Mouse (Mus musculus) ES-E14 (cell line): ENCODE data around the gene Vmn1r80. TPM values are rescaled to one million over a fixed set of nuclear protein-coding genes. Genes with fewer than 3 reads are reported as not detected.

Source experiments
- DNase-seq: peaks from one replicate; pipeline ENCODE4 v3.0.0-alpha.2; 2013; ENCODE audit warnings: low read depth, low spot score
- H3K27ac ChIP-seq: 2 replicates; pipeline ENCODE4 v1.5.1; 2012; ENCODE audit warnings: low read depth, mild to moderate bottlenecking, low read length, moderate library complexity, mixed read lengths; ENCODE audit not compliant: poor library complexity, insufficient read depth, severe bottlenecking
- H3K36me3 ChIP-seq: 2 replicates; pipeline ENCODE4 v1.6.1; 2012; ENCODE audit warnings: mild to moderate bottlenecking, low read length, moderate library complexity, mixed read lengths; ENCODE audit not compliant: control insufficient read depth, poor library complexity, insufficient read depth, severe bottlenecking
- H3K4me1 ChIP-seq, 2 experiments: fragments of 150-350 bp in 1 of 2; sonication (generic) in 1 of 2; 2 replicates each; pipeline ENCODE4 v1.6.1; 2012; ENCODE audit warnings: low read length in 2 of 2, mild to moderate bottlenecking in 1 of 2, mixed read lengths in 1 of 2; ENCODE audit not compliant: control insufficient read depth in 2 of 2, insufficient read depth in 2 of 2, poor library complexity in 1 of 2
- H3K4me3 ChIP-seq, 2 experiments: fragments of 150-350 bp in 1 of 2; sonication (generic) in 1 of 2; 2 replicates each; pipeline ENCODE4 v1.5.1; 2012; ENCODE audit warnings: low read length in 2 of 2, low read depth in 1 of 2, mild to moderate bottlenecking in 1 of 2, mixed read lengths in 1 of 2; ENCODE audit not compliant: insufficient read depth in 1 of 2, poor library complexity in 1 of 2, severe bottlenecking in 1 of 2
- H3K9ac ChIP-seq: 2 replicates; pipeline ENCODE4 v1.6.1; 2012; ENCODE audit warnings: low read depth, mild to moderate bottlenecking, low read length, mixed read lengths; ENCODE audit not compliant: poor library complexity, insufficient read depth, severe bottlenecking
- H3K9me3 ChIP-seq: fragments of 150-350 bp; sonication (generic); 2 replicates; pipeline ENCODE4 v1.6.1; 2012; ENCODE audit warnings: low read depth, mild to moderate bottlenecking, low read length; ENCODE audit not compliant: control insufficient read depth, insufficient read depth
- CHD2 ChIP-seq: IDR thresholded peaks from 2 replicates; pipeline ENCODE4 v1.6.1; 2014; ENCODE audit warnings: mild to moderate bottlenecking, low read depth, low read length, inconsistent platforms
- HCFC1 ChIP-seq: IDR thresholded peaks from 2 replicates; pipeline ENCODE4 v1.6.1; 2012; ENCODE audit warnings: low read length, inconsistent platforms, borderline replicate concordance; ENCODE audit not compliant: insufficient read depth
- MAFK ChIP-seq: IDR thresholded peaks from 2 replicates; pipeline ENCODE4 v1.6.1; 2014; ENCODE audit warnings: mild to moderate bottlenecking, low read depth, low read length, inconsistent platforms; ENCODE audit not compliant: insufficient read depth
- ZC3H11A ChIP-seq: IDR thresholded peaks from 2 replicates; pipeline ENCODE4 v1.6.1; 2012; ENCODE audit warnings: low read depth, mild to moderate bottlenecking, inconsistent platforms, low read length, borderline replicate concordance
- ZNF384 ChIP-seq: IDR thresholded peaks from 2 replicates; pipeline ENCODE4 v1.6.1; 2012; ENCODE audit warnings: low read depth, low read length, inconsistent platforms
- in situ Hi-C, 2 experiments: fragments of 600-800 bp; cut with MboI; formaldehyde crosslinking; loops; one replicate each; pipeline ENCODE4 v1.15.1; 2025; ENCODE audit warnings: low sequenced_read_pairs in 2 of 2, inconsistent platforms in 1 of 2; ENCODE audit not compliant: unreplicated experiment in 2 of 2
- total RNA-seq: library from RNA; depleted of rRNA; stranded (reverse); fragments of 300-350 nt; gene quantifications from 2 replicates; pipeline ENCODE4 v1.2.3, GENCODE M21; 2012; rRNA removed

Gene Vmn1r80
- total RNA-seq, 1 experiment: not detected

DNA sequence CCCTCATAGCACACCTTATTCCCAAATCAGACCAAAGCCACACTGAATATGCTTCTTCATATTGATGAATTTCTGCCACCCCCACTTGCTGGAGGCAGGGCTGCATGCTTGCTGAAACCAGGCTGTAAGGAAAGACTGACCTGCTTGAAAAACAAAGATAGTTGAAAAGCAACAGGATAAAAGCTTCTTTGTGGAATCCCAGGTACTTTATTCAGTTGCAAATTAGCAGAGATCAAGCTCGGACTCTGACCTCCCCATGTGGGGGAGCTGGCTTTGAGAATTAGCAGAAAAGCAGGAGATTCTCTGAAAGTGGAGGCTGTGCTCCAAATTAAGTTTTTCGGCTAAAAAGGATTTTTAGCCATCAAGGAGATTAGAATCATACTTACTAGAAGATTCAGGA, 15.1 kb downstream of the Vmn1r80 start:
- H3K9me3 ChIP-seq: no peaks in the 10 kb centered on the region; the same call in 1 of the 2 replicates
- no peak overlapping the region for H3K4me3 ChIP-seq
- H3K36me3 ChIP-seq: no peaks in the 10 kb centered on the region
- in situ Hi-C loops: no loop called here
- DNase-seq: no peak
- H3K9ac ChIP-seq: no peak overlapping the region
- H3K4me1 ChIP-seq: no peaks in the 10 kb centered on the region
- H3K27ac ChIP-seq: peak overlapping the region; percentile 40; the same call in 1 of the 2 replicates
- TF ChIP-seq ZC3H11A (no peak), ZNF384 (no peak), MAFK (no peak), HCFC1 (no peak), CHD2 (no peak)

Other genes starting within 250 kb of the Vmn1r80 start
- not detected in 2 replicates for gene Vmn1r77, start 152.5 kb upstream of the Vmn1r80 start, total RNA-seq
- gene Vmn1r78, start 39.0 kb upstream of the Vmn1r80 start, total RNA-seq: not detected in 2 replicates
- gene Vmn1r79, start 18.0 kb upstream of the Vmn1r80 start, total RNA-seq: not detected in 2 replicates
- not detected in 2 replicates for gene Vmn1r81, start 79.0 kb downstream of the Vmn1r80 start, total RNA-seq
- not detected in 2 replicates for gene Vmn1r82, start 111.1 kb downstream of the Vmn1r80 start, total RNA-seq
- gene Vmn1r83, start 140.2 kb downstream of the Vmn1r80 start, total RNA-seq: not detected in 2 replicates
- gene Vmn1r84, start 180.0 kb downstream of the Vmn1r80 start, total RNA-seq: not detected in 2 replicates
- 2.4 and 2.5 TPM in 2 replicates for gene Zfp551, start 233.5 kb downstream of the Vmn1r80 start, total RNA-seq